Mouse (Mus musculus): ENCODE results near the gene Cubn. TPM values are rescaled to one million over a fixed set of nuclear protein-coding genes. Genes with fewer than 3 reads are reported as not detected.

Gene Cubn
- polyA plus RNA-seq, 1 experiment = not detected

- Histone ChIP-seq H3K36me3 (ENCODE audit: control insufficient read depth) (no peaks in the 10 kb centered on the region), H3K4me3 (replicated peaks) (no peak overlapping the region), H3K9me3 (ENCODE audit: control insufficient read depth, low read length) (no peaks in the 10 kb centered on the region), H3K4me1 (ENCODE audit: control insufficient read depth) (no peaks in the 10 kb centered on the region), H3K27me3 (ENCODE audit: control insufficient read depth) (no peaks in the 10 kb centered on the region)
- TF ChIP-seq TAL1 (IDR thresholded peaks at IDR 0.05; ENCODE audit: low read length) (no peak), GATA1 (IDR thresholded peaks at IDR 0.05; ENCODE audit: low read length) (no peak)
Observed at GRCm38 (mm10) chr2:13290661-13291060, 201.0 kb downstream of the Cubn start.

DNA sequence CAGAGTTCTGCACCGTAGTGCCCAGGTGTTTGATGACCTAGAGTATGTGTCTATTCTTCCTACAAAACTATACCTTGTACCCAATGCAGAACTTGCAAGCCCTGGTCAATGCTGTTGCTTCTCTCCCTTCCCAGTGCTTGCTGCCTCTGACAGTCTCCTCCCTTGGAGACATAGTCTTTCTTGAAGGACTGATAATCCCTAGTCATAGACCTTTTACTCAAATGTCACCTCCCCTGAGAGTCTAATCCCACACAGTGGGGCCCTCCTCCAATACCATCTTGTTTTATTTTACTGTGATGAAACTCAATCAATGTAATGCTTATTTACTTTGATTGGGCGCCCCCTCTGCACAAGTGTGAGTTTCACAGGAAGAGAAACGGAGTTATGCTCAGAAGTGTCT, 201.5 kb downstream of the Cubn start:
- TF ChIP-seq GATA1 (IDR thresholded peaks at IDR 0.05; ENCODE audit: low read length) (no peak), TAL1 (IDR thresholded peaks at IDR 0.05; ENCODE audit: low read length) (no peak)
- H3K36me3 ChIP-seq (ENCODE audit: control insufficient read depth) = no peaks in the 10 kb centered on the region
- H3K27me3 ChIP-seq (ENCODE audit: control insufficient read depth) = no peaks in the 10 kb centered on the region
- H3K4me3 ChIP-seq (replicated peaks) = no peak overlapping the region
- no peaks in the 10 kb centered on the region for H3K4me1 ChIP-seq (ENCODE audit: control insufficient read depth)
- no peaks in the 10 kb centered on the region for H3K9me3 ChIP-seq (ENCODE audit: control insufficient read depth, low read length)

DNA sequence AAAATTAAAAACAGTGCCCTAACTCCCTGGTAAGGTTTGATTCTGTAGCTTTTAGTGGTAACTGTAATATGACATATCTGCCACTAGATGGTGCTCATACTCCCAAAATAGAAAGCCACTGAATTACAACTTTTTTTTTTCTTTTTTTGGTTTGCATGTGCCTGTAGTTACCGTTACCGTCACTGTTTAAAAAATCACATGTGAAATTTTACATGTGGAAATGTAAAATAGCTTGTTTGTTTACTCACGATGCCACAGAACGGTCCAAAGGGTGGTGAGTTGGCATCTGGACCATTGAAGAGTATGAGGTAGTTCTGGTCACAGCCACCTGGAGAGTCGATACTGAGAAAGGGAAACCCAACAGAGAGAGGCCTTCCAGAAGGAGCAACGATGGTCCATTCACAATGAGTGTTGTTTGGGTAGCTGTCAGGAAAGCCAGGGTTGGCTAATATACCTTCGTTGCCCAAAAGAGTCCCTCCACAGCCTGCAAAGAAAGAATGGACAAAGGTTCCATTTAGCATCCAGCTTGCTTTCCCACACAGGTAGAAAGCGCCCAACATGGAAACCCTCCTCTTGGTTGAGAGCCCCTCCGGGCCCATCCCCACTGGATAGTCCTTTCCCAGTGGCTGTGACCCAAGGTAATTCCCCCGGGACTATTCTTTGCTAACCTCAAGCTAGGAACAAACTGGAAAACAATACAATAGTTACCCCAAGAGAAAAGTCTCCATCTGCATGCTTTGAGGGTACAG, 213.3 kb downstream of the Cubn start:
- Histone ChIP-seq H3K9me3 (ENCODE audit: control insufficient read depth, low read length) (no peaks in the 10 kb centered on the region), H3K36me3 (ENCODE audit: control insufficient read depth) (no peaks in the 10 kb centered on the region), H3K4me1 (ENCODE audit: control insufficient read depth) (peaks cover 2% of the 10 kb centered on the region), H3K4me3 (replicated peaks) (no peak overlapping the region), H3K27me3 (ENCODE audit: control insufficient read depth) (no peaks in the 10 kb centered on the region)
- TF ChIP-seq GATA1 (IDR thresholded peaks at IDR 0.05; ENCODE audit: low read length) (no peak), TAL1 (IDR thresholded peaks at IDR 0.05; ENCODE audit: low read length) (no peak)

GRCm38 (mm10) chr2:13275874-13276273, 215.7 kb downstream of the Cubn start:
- no peaks in the 10 kb centered on the region for H3K9me3 ChIP-seq (ENCODE audit: control insufficient read depth, low read length)
- H3K4me3 ChIP-seq (replicated peaks) = no peak overlapping the region
- H3K36me3 ChIP-seq (ENCODE audit: control insufficient read depth) = no peaks in the 10 kb centered on the region
- TF ChIP-seq GATA1 (IDR thresholded peaks at IDR 0.05; ENCODE audit: low read length) = no peak
- H3K27me3 ChIP-seq (ENCODE audit: control insufficient read depth) = no peaks in the 10 kb centered on the region
- peaks cover 20% of the 10 kb centered on the region for H3K4me1 ChIP-seq (ENCODE audit: control insufficient read depth)

DNA sequence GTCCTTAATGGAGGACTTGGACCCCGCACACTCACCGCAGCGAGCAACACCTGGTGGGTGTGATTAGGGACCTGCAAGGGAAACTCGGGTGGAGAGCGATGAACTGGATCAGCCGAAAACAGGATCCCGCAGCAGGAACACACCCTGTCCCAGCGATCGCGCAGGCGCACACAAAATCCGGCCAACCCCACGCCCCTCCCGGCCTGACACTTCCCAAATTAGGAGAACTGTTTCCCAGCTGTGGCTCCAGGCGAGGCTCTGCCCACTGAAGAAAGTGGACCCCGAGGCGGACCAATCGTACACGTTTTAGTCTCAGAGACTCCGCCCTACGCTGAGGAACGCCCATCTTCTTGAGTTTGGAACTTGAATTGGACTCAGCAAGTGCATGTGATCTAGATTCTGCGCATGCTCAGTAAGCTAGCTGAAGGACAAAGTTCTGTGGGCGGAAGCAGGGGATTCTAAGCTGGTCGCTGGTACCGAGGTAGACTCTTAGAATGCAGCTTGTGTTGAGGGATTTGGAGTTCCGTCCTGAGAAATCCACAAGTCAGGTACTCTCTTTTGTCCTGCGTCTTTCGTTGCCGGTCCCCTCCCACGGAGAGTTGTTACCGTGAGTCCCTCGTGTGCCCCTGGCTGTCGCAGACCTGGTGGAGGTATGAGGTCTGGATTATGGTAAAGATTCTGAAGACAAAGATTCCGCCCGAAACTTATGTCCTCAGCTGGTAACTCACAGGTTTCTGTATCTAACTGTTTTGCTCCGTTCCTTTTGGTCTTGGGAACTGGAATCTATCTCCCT, 220.3 kb downstream of the Cubn start, which contains the start of gene Rsu1:
Gene Rsu1, minus strand, starts transcription at position 251 of the 793 bp plus-strand sequence.
- TF ChIP-seq GATA1 (IDR thresholded peaks at IDR 0.05; ENCODE audit: low read length) (no peak), TAL1 (IDR thresholded peaks at IDR 0.05; ENCODE audit: low read length) (no peak)
- H3K27me3 ChIP-seq (ENCODE audit: control insufficient read depth) = no peaks in the 10 kb centered on the region
- H3K9me3 ChIP-seq (ENCODE audit: control insufficient read depth, low read length) = no peaks in the 10 kb centered on the region
- peaks cover 7% of the 10 kb centered on the region; the same call in 1 of the 2 replicates for H3K36me3 ChIP-seq (ENCODE audit: control insufficient read depth)
- peaks cover 43% of the 10 kb centered on the region for H3K4me1 ChIP-seq (ENCODE audit: control insufficient read depth)
- H3K4me3 ChIP-seq (replicated peaks) = peak within 1 kb of the TSS; percentile 75

DNA sequence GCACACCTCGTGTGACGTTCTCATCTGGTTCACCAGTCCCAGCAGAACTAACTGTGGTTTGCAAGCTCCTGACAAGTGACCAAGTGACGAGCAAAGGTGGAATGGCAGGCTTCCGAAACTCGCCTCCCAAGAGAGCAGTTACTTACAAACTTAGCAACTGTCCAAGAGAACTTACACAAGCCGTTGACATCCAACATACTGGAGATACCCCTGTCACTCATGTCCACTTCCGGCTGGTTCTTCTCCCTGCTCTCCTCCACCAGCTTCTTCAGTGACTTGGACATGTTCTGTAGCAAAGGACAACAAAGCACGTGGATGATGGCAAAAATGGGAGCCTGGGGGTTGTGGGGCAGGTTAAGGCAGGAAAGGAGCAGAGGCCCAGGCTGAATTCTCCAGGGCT, 220.9 kb downstream of the Cubn start:
- peaks cover 7% of the 10 kb centered on the region; the same call in 1 of the 2 replicates for H3K36me3 ChIP-seq (ENCODE audit: control insufficient read depth)
- no peaks in the 10 kb centered on the region for H3K27me3 ChIP-seq (ENCODE audit: control insufficient read depth)
- peak overlapping the region; percentile 75 for H3K4me3 ChIP-seq (replicated peaks)
- H3K4me1 ChIP-seq (ENCODE audit: control insufficient read depth) = peaks cover 43% of the 10 kb centered on the region
- TF ChIP-seq TAL1 (IDR thresholded peaks at IDR 0.05; ENCODE audit: low read length) (no peak), GATA1 (IDR thresholded peaks at IDR 0.05; ENCODE audit: low read length) (no peak)
- no peaks in the 10 kb centered on the region for H3K9me3 ChIP-seq (ENCODE audit: control insufficient read depth, low read length)

DNA sequence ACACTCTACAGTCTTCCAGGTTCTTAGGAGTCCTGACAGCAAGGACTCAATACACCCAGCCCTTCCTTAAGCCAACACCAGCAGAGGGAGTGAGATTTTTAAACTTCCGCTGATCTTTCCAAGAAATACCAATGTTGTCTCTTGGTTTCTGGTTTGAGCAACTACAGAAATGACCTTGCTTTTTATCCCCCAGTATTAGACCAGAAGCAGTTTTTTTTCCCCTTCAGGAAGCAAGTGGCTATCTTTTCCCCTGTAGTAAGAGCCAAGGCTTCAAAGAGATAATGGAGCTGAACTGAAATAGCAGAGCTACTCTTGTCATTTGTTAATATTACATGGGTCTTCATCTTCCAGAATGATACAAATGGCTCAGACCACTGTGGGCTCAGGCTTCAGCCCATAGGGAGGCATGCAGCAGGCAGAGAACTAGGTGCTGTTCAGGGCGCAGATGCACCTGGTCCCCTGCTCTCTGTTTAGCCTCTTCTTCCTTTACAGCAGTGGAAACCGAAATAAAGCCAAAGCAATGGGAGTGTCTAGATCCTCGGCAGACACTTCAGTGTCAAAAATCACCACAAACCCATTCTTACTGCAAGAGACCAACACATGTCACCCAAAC, 222.8 kb downstream of the Cubn start:
- Histone ChIP-seq H3K4me3 (replicated peaks) (no peak overlapping the region), H3K4me1 (ENCODE audit: control insufficient read depth) (peaks cover 43% of the 10 kb centered on the region), H3K27me3 (ENCODE audit: control insufficient read depth) (no peaks in the 10 kb centered on the region), H3K36me3 (ENCODE audit: control insufficient read depth) (peaks cover 9% of the 10 kb centered on the region), H3K9me3 (ENCODE audit: control insufficient read depth, low read length) (no peaks in the 10 kb centered on the region)
- TF ChIP-seq TAL1 (IDR thresholded peaks at IDR 0.05; ENCODE audit: low read length) (no peak), GATA1 (IDR thresholded peaks at IDR 0.05; ENCODE audit: low read length) (no peak)

DNA sequence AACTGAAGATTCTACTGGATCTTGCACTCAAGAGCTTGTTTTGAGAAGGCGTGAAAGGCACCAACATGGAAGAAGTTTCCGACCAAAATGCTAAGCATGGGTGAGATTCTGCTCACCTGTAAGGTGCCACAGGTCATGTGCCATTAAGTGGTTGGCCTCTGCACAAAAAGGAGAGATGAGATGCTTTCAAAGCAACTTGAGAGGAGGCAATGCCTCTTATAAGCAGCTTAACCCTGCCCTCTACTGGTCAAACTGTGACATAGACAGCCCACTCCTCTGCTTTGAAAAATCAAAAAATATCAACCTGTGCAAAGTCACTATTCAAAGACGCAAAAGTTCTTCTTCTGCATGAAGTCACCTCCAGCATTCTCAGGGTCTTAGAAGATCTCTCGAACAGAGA, 226.7 kb downstream of the Cubn start:
- H3K9me3 ChIP-seq (ENCODE audit: control insufficient read depth, low read length) = no peaks in the 10 kb centered on the region
- peaks cover 12% of the 10 kb centered on the region for H3K36me3 ChIP-seq (ENCODE audit: control insufficient read depth)
- no peak overlapping the region for H3K4me3 ChIP-seq (replicated peaks)
- peaks cover 15% of the 10 kb centered on the region for H3K4me1 ChIP-seq (ENCODE audit: control insufficient read depth)
- TF ChIP-seq GATA1 (IDR thresholded peaks at IDR 0.05; ENCODE audit: low read length) = no peak
- TF ChIP-seq TAL1 (IDR thresholded peaks at IDR 0.05; ENCODE audit: low read length) = no peak
- no peaks in the 10 kb centered on the region for H3K27me3 ChIP-seq (ENCODE audit: control insufficient read depth)

GRCm38 (mm10) chr2:13263150-13263549, 228.5 kb downstream of the Cubn start:
- Histone ChIP-seq H3K4me1 (ENCODE audit: control insufficient read depth) (peaks cover 2% of the 10 kb centered on the region; the same call in 1 of the 2 replicates), H3K9me3 (ENCODE audit: control insufficient read depth, low read length) (no peaks in the 10 kb centered on the region), H3K4me3 (replicated peaks) (no peak overlapping the region), H3K27me3 (ENCODE audit: control insufficient read depth) (no peaks in the 10 kb centered on the region), H3K36me3 (ENCODE audit: control insufficient read depth) (peaks cover 12% of the 10 kb centered on the region)
- TF ChIP-seq GATA1 (IDR thresholded peaks at IDR 0.05; ENCODE audit: low read length) (no peak), TAL1 (IDR thresholded peaks at IDR 0.05; ENCODE audit: low read length) (no peak)
